Mouse (Mus musculus) forebrain, embryonic 11.5 days (tissue): Measurements from ENCODE around the gene Abhd11. TPM values are rescaled to one million over a fixed set of nuclear protein-coding genes. Genes with fewer than 3 reads are reported as not detected.
A peak's percentile ranks its signal among the peaks of the same experiment; 100 is the strongest.

Experiments
- ATAC-seq: fragments of 200-750 bp; cut with Nextera tagmentation; replicated peaks from 2 replicates; pipeline ENCODE4 v1.8.0; 2017; ENCODE audit warnings: moderate TSS enrichment; ENCODE audit not compliant: low FRiP score
- DNase-seq: peaks from one replicate; pipeline ENCODE4 v3.0.0-alpha.2; 2017; ENCODE audit warnings: low spot score
- H3K27ac ChIP-seq: fragments of 300-500 bp; sonication (generic); 2 replicates; pipeline ENCODE4 v1.5.1; 2014; ENCODE audit warnings: low read depth, low read length
- H3K27me3 ChIP-seq: fragments of 300-500 bp; sonication (generic); 2 replicates; pipeline ENCODE4 v1.6.1; 2014; ENCODE audit warnings: mild to moderate bottlenecking, low read length, mixed read lengths; ENCODE audit not compliant: control insufficient read depth, insufficient read depth
- H3K36me3 ChIP-seq: fragments of 300-500 bp; sonication (generic); 2 replicates; pipeline ENCODE4 v1.6.1; 2014; ENCODE audit warnings: mild to moderate bottlenecking, low read length, moderate library complexity, mixed read lengths; ENCODE audit not compliant: control insufficient read depth, insufficient read depth
- H3K4me1 ChIP-seq: fragments of 300-500 bp; sonication (generic); replicated peaks from 2 replicates; pipeline ENCODE4 v1.6.1; 2014; ENCODE audit warnings: low read length, mixed read lengths; ENCODE audit not compliant: control insufficient read depth, insufficient read depth
- H3K4me2 ChIP-seq: fragments of 300-500 bp; sonication (generic); 2 replicates; pipeline ENCODE4 v1.6.1; 2014; ENCODE audit warnings: low read depth, mild to moderate bottlenecking, low read length, moderate library complexity, mixed read lengths; ENCODE audit not compliant: severe bottlenecking
- H3K4me3 ChIP-seq: fragments of 300-500 bp; sonication (generic); 2 replicates; pipeline ENCODE4 v1.5.1; 2014; ENCODE audit warnings: low read depth, low read length
- H3K9ac ChIP-seq: fragments of 300-500 bp; sonication (generic); 2 replicates; pipeline ENCODE4 v1.6.1; 2014; ENCODE audit warnings: low read length
- H3K9me3 ChIP-seq: fragments of 300-500 bp; sonication (generic); 2 replicates; pipeline ENCODE4 v1.6.1; 2016; ENCODE audit warnings: low read length, mixed read lengths; ENCODE audit not compliant: control insufficient read depth
- WGBS: fragments of 180-500 bp; shearing (Covaris S2); extraction: QIAGEN DNeasy Blood & Tissue Kit; methylation state at CpG from one replicate; pipeline ENCODE4 v1.1.7; 2014; 5-methylcytosine and 5-hydroxymethylcytosine counted together
- polyA plus RNA-seq: library from polyadenylated mRNA; unstranded; fragments of >200 nt; fragmentation: Nextera tagmentation; extraction: Ambion mirVana; gene quantifications from 2 replicates; pipeline ENCODE4 v1.2.1, GENCODE M21; 2014

Abhd11 gene
- polyA plus RNA-seq, 1 experiment from 2014 or later = 38.9 TPM

- Histone ChIP-seq H3K9me3 (no peaks in the 10 kb centered on the region), H3K27ac (no peak overlapping the region), H3K4me3 (no peak overlapping the region), H3K9ac (no peak overlapping the region), H3K4me1 (peaks cover 5% of the 10 kb centered on the region; the same call in 1 of the 2 replicates), H3K27me3 (no peaks in the 10 kb centered on the region; the same call in 1 of the 2 replicates), H3K36me3 (no peaks in the 10 kb centered on the region), H3K4me2 (no peak overlapping the region)
- ATAC-seq = no peak
- WGBS = 81% methylated on average over 25 of the region's 25 CpGs
- DNase-seq = peak; percentile 55
These were observed 2.1 kb downstream of the Abhd11 start for GRCm38 (mm10) chr5:135010841-135011743.

GRCm38 (mm10) chr5:135011809-135012613 lies 3.1 kb downstream of the Abhd11 start:
- H3K27ac ChIP-seq = no peak overlapping the region
- ATAC-seq (no peak), DNase-seq (peak; percentile 58)
- no peaks in the 10 kb centered on the region; the same call in 1 of the 2 replicates for H3K27me3 ChIP-seq
- no peak overlapping the region for H3K4me3 ChIP-seq
- no peak overlapping the region for H3K4me2 ChIP-seq
- peaks cover 5% of the 10 kb centered on the region; the same call in 1 of the 2 replicates for H3K4me1 ChIP-seq
- H3K9me3 ChIP-seq = no peaks in the 10 kb centered on the region
- no peak overlapping the region for H3K9ac ChIP-seq
- WGBS = 26% methylated on average over 26 of the region's 26 CpGs
- no peaks in the 10 kb centered on the region for H3K36me3 ChIP-seq

- no peak overlapping the region for H3K9ac ChIP-seq
- no peaks in the 10 kb centered on the region for H3K9me3 ChIP-seq
- no peak overlapping the region for H3K27ac ChIP-seq
- WGBS = 4% methylated on average over 16 of the region's 16 CpGs
- DNase-seq = peak; percentile 88
- peaks cover 5% of the 10 kb centered on the region; the same call in 1 of the 2 replicates for H3K4me1 ChIP-seq
- no peak for ATAC-seq
- no peaks in the 10 kb centered on the region; the same call in 1 of the 2 replicates for H3K27me3 ChIP-seq
- H3K4me2 ChIP-seq = no peak overlapping the region
- H3K36me3 ChIP-seq = no peaks in the 10 kb centered on the region
- H3K4me3 ChIP-seq = no peak overlapping the region
These were observed 3.9 kb downstream of the Abhd11 start for GRCm38 (mm10) chr5:135012671-135013441.

- 13% methylated on average over 7 of the region's 7 CpGs for WGBS
- Histone ChIP-seq H3K4me3 (no peak overlapping the region), H3K9ac (no peak overlapping the region), H3K36me3 (no peaks in the 10 kb centered on the region), H3K4me2 (no peak overlapping the region), H3K4me1 (peaks cover 5% of the 10 kb centered on the region; the same call in 1 of the 2 replicates), H3K27me3 (no peaks in the 10 kb centered on the region; the same call in 1 of the 2 replicates), H3K9me3 (no peaks in the 10 kb centered on the region), H3K27ac (no peak overlapping the region)
- ATAC-seq (0 out of 2 replicates have a peak, but pooled peaks have one; percentile 16), DNase-seq (peak; percentile 89)
These were observed 6.5 kb downstream of the Abhd11 start for GRCm38 (mm10) chr5:135015497-135015896.

- no peak for DNase-seq
- ATAC-seq = no peak
- Histone ChIP-seq H3K27ac (no peak overlapping the region), H3K4me1 (0 out of 2 replicates have a peak, but pooled peaks cover under 1% of the 10 kb centered on the region), H3K36me3 (no peaks in the 10 kb centered on the region), H3K4me2 (no peak overlapping the region), H3K9ac (no peak overlapping the region), H3K9me3 (no peaks in the 10 kb centered on the region), H3K27me3 (no peaks in the 10 kb centered on the region; the same call in 1 of the 2 replicates), H3K4me3 (no peak overlapping the region)
- WGBS = 54% methylated on average over 4 of the region's 4 CpGs
These were observed 7.3 kb downstream of the Abhd11 start for GRCm38 (mm10) chr5:135016224-135016759.

GRCm38 (mm10) chr5:135021814-135022213 lies 12.9 kb downstream of the Abhd11 start:
- 90% methylated on average over 6 of the region's 6 CpGs for WGBS
- H3K9me3 ChIP-seq = no peaks in the 10 kb centered on the region
- H3K4me2 ChIP-seq = no peak overlapping the region
- H3K36me3 ChIP-seq = no peaks in the 10 kb centered on the region
- H3K27ac ChIP-seq = no peak overlapping the region
- DNase-seq (no peak), ATAC-seq (no peak)
- no peak overlapping the region for H3K9ac ChIP-seq
- peaks cover 9% of the 10 kb centered on the region; the same call in 1 of the 2 replicates for H3K4me1 ChIP-seq
- H3K27me3 ChIP-seq = no peaks in the 10 kb centered on the region
- no peak overlapping the region for H3K4me3 ChIP-seq

GRCm38 (mm10) chr5:135023344-135024173 lies 14.6 kb downstream of the Abhd11 start, which contains the start of gene Stx1a:
Gene Stx1a, plus strand, starts transcription at chr5:135023482.
- DNase-seq = peak; percentile 96
- Histone ChIP-seq H3K4me3 (peak within 1 kb of the TSS; percentile 73), H3K27ac (no peak within 1 kb of the TSS), H3K36me3 (no peaks in the 10 kb centered on the region), H3K9me3 (no peaks in the 10 kb centered on the region), H3K9ac (peak within 1 kb of the TSS; percentile 75), H3K27me3 (no peaks in the 10 kb centered on the region), H3K4me2 (peak within 1 kb of the TSS; percentile 98), H3K4me1 (peaks cover 9% of the 10 kb centered on the region; the same call in 1 of the 2 replicates)
- peak; percentile 93 for ATAC-seq
- WGBS = under 1% methylated on average over 61 of the region's 61 CpGs
